Mouse (Mus musculus): ENCODE data around the gene Gm38655. TPM values are rescaled to one million over a fixed set of nuclear protein-coding genes. Genes with fewer than 3 reads are reported as not detected.
"Not testable (repeated sequence)": the region's sequence is repeated elsewhere in the genome, so short reads cannot be mapped to it uniquely, and the experiment has no call there.

The Gm38655 gene
- polyA plus RNA-seq (2016; fragmentation: Nextera tagmentation; extraction: Ambion mirVana), result not detected in 2 replicates

DNA sequence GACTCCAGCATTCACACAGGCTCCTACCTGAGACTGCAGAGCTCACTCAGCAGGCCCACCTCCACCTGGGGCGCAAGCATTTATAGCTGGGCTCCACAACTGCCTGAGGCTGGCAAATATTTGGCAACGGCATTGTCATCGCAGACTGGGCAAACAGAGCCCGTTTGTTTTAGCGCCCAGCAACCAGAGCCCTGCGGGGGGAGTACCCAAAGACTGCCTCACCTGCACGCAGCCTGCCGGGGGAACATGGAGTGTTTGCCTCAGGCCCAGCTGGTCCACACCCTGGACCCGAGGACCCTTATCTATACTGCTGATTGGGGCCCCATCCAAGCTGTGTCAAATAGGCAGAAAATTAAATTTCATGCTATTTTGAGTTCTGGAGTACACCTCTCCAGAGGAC, at the start of gene Gm38655:
Gene Gm38655, minus strand, starts transcription at position 61 of the 400 bp plus-strand sequence.
- Histone ChIP-seq H3K27ac (no peak within 1 kb of the TSS), H3K4me2 (replicated peaks) (no peak within 1 kb of the TSS), H3K9me3 (replicated peaks) (no peaks in the 10 kb centered on the region), H3K9ac (no peak within 1 kb of the TSS), H3K36me3 (no peaks in the 10 kb centered on the region), H3K27me3 (peaks cover 17% of the 10 kb centered on the region), H3K4me1 (no peaks in the 10 kb centered on the region), H3K4me3 (no peak within 1 kb of the TSS)
- no peak for ATAC-seq (ENCODE audit: low FRiP score)
- WGBS, result 65% methylated on average over 9 of the region's 9 CpGs

DNA sequence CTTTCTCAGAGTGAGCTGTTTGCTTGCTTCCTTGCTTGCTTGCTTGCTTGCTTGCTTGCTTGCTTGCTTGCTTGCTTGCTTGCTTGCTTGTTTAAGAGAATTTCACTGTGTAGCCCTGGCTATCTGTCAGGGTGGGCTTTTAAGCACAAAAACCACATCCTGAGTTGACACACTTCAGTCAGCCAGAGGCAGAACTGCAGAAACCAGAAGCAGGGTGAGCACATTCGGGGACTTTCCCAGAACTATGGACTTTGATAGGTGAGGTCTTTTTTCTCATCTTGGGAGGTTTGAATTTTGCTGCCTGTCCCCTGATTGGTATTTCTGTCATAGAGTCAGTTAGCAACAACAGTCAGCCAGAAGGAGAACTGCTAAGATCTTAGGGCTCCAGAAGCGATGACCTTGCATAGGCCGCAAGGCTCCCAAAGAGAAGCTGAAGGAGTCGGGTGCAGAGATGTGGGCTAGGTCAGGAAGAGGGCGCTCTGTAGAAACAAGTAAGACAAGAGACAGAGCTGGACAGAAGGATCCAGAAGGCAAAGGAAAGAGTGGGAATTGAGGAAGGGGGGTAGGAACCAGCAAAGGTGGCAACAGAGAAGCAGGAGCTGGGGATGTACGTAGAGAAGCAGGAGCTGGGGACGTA, 49.4 kb upstream of the Gm38655 start:
- H3K27me3 ChIP-seq, result no peaks in the 10 kb centered on the region
- no peak overlapping the region for H3K4me2 ChIP-seq (replicated peaks)
- peaks cover 44% of the 10 kb centered on the region for H3K36me3 ChIP-seq
- no peaks in the 10 kb centered on the region for H3K9me3 ChIP-seq (replicated peaks)
- 94% methylated on average over 7 of the region's 7 CpGs for WGBS
- H3K4me1 ChIP-seq, result peaks cover 18% of the 10 kb centered on the region
- H3K9ac ChIP-seq, result no peak overlapping the region; the same call in 1 of the 2 replicates
- H3K27ac ChIP-seq, result no peak overlapping the region
- no peak for ATAC-seq (ENCODE audit: low FRiP score)
- no peak overlapping the region for H3K4me3 ChIP-seq

DNA sequence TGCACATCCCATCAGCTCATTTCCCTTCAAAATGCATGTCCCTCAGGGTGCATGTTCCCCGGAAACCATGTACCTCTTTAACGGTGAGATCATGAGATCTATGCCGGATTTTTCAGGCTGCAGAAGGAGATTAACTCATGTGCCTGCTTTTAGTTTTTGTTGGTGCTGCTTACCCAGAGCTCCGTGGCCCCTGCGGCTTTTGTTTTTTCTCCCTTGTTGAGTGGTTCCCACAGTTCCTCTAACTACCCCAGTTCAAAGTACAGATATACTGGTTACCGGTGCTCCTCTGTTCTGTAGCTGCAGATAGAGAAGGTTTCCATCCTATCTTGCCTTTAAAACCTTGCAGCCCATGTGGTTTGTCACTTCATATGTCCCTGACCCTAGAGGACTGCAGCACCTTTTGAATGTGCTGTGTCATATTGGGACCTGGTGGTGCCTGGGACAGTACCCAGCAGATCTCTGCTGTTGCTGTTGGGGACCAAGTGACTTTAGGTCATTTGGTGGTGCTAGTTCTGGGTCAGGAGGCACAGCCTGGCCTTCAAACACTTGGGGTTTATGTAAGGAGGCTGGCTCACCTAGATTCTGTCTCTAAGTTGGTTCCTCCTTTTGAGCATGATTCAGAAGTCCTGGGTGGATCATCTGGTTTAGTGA, 47.8 kb upstream of the Gm38655 start:
- no peak for ATAC-seq (ENCODE audit: low FRiP score)
- no peaks in the 10 kb centered on the region for H3K9me3 ChIP-seq (replicated peaks)
- no peak overlapping the region for H3K27ac ChIP-seq
- no peaks in the 10 kb centered on the region for H3K27me3 ChIP-seq
- 0 out of 2 replicates have a peak overlapping the region, but pooled peaks have one; percentile 37 for H3K4me3 ChIP-seq
- H3K9ac ChIP-seq, result no peak overlapping the region
- 41% methylated on average over 6 of the region's 6 CpGs for WGBS
- peaks cover 39% of the 10 kb centered on the region for H3K36me3 ChIP-seq
- peaks cover 18% of the 10 kb centered on the region for H3K4me1 ChIP-seq
- peak overlapping the region; percentile 61 for H3K4me2 ChIP-seq (replicated peaks)

GRCm38 (mm10) chr17:25222504-25222940, 47.3 kb upstream of the Gm38655 start:
- Histone ChIP-seq H3K4me3 (peak overlapping the region; percentile 37), H3K4me1 (peaks cover 18% of the 10 kb centered on the region), H3K4me2 (replicated peaks) (peak overlapping the region; percentile 61), H3K36me3 (peaks cover 39% of the 10 kb centered on the region)
- H3K9me3 ChIP-seq (replicated peaks); H3K27me3 ChIP-seq; H3K9ac ChIP-seq; H3K27ac ChIP-seq: not testable (repeated sequence)
- WGBS, result 14% methylated on average over 14 of the region's 28 CpGs
- peak; percentile 80 for ATAC-seq (ENCODE audit: low FRiP score)

GRCm38 (mm10) chr17:25221821-25222503, 46.7 kb upstream of the Gm38655 start:
- Histone ChIP-seq H3K36me3 (peaks cover 36% of the 10 kb centered on the region; the same call in 1 of the 2 replicates), H3K27me3 (no peaks in the 10 kb centered on the region), H3K9ac (peak overlapping the region; percentile 46), H3K27ac (peak overlapping the region; percentile 66), H3K4me3 (peak overlapping the region; percentile 37), H3K4me1 (peaks cover 18% of the 10 kb centered on the region), H3K9me3 (replicated peaks) (no peaks in the 10 kb centered on the region), H3K4me2 (replicated peaks) (peak overlapping the region; percentile 61)
- peak; percentile 85 for ATAC-seq (ENCODE audit: low FRiP score)
- WGBS, result 3% methylated on average over 14 of the region's 30 CpGs

DNA sequence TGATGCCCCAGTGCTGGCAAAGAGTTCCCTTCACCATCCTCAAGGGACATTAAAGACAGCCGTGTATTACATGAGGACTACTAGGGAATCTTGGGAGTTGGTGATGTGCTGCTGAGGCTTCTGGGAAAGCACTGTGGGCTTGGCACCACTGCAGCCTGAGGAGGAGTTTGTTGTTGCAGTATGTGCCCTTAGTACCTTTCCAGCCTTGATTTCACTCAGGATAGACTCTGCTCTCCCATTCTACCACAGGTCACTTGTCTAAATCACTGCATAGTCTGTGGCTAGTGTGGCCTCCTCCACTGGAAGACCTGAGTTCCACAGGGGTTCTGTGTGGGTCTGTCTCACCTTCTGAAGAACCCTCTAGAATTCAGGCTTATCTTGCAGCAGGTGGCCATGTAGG, 45.5 kb upstream of the Gm38655 start:
- no peak for ATAC-seq (ENCODE audit: low FRiP score)
- H3K9me3 ChIP-seq (replicated peaks), result no peaks in the 10 kb centered on the region
- H3K9ac ChIP-seq, result no peak overlapping the region
- H3K27ac ChIP-seq, result no peak overlapping the region
- no peak overlapping the region for H3K4me3 ChIP-seq
- WGBS, result 86% methylated on average over 1 of the region's 1 CpGs
- no peaks in the 10 kb centered on the region for H3K27me3 ChIP-seq
- no peak overlapping the region for H3K4me2 ChIP-seq (replicated peaks)
- peaks cover 36% of the 10 kb centered on the region; the same call in 1 of the 2 replicates for H3K36me3 ChIP-seq
- H3K4me1 ChIP-seq, result peaks cover 18% of the 10 kb centered on the region

GRCm38 (mm10) chr17:25219492-25220295, 44.4 kb upstream of the Gm38655 start:
- H3K27me3 ChIP-seq, result no peaks in the 10 kb centered on the region
- H3K9me3 ChIP-seq (replicated peaks), result no peaks in the 10 kb centered on the region
- H3K4me3 ChIP-seq, result no peak overlapping the region
- H3K27ac ChIP-seq, result no peak overlapping the region
- peaks cover 40% of the 10 kb centered on the region for H3K36me3 ChIP-seq
- H3K9ac ChIP-seq, result no peak overlapping the region
- no peak for ATAC-seq (ENCODE audit: low FRiP score)
- no peak overlapping the region for H3K4me2 ChIP-seq (replicated peaks)
- peaks cover 18% of the 10 kb centered on the region for H3K4me1 ChIP-seq
- 93% methylated on average over 15 of the region's 15 CpGs for WGBS

- H3K36me3 ChIP-seq, result peaks cover 43% of the 10 kb centered on the region
- 90% methylated on average over 9 of the region's 9 CpGs for WGBS
These were observed 43.7 kb upstream of the Gm38655 start for GRCm38 (mm10) chr17:25218967-25219366.

GRCm38 (mm10) chr17:25215431-25215830, 40.2 kb upstream of the Gm38655 start:
- no peak for ATAC-seq (ENCODE audit: low FRiP score)
- no peak overlapping the region for H3K4me3 ChIP-seq

More at GRCm38 (mm10) chr17:25218967-25219366, 43.7 kb upstream of the Gm38655 start:
- no peak overlapping the region for H3K27ac ChIP-seq
- no peak for ATAC-seq (ENCODE audit: low FRiP score)
- H3K9me3 ChIP-seq (replicated peaks), result no peaks in the 10 kb centered on the region
- no peak overlapping the region for H3K4me3 ChIP-seq
- no peaks in the 10 kb centered on the region for H3K27me3 ChIP-seq
- H3K4me1 ChIP-seq, result peaks cover 18% of the 10 kb centered on the region
- no peak overlapping the region for H3K4me2 ChIP-seq (replicated peaks)
- no peak overlapping the region for H3K9ac ChIP-seq

GRCm38 (mm10) chr17:25211705-25212104, 36.4 kb upstream of the Gm38655 start:
- H3K27me3 ChIP-seq, result no peaks in the 10 kb centered on the region
- H3K9ac ChIP-seq, result no peak overlapping the region
- H3K4me1 ChIP-seq, result no peaks in the 10 kb centered on the region
- no peak for ATAC-seq (ENCODE audit: low FRiP score)
- H3K27ac ChIP-seq, result no peak overlapping the region
- no peak overlapping the region for H3K4me3 ChIP-seq
- H3K36me3 ChIP-seq, result peaks cover 89% of the 10 kb centered on the region
- H3K9me3 ChIP-seq (replicated peaks), result no peaks in the 10 kb centered on the region
- 92% methylated on average over 4 of the region's 4 CpGs for WGBS
- no peak overlapping the region for H3K4me2 ChIP-seq (replicated peaks)

More at GRCm38 (mm10) chr17:25215431-25215830, 40.2 kb upstream of the Gm38655 start:
- no peaks in the 10 kb centered on the region for H3K27me3 ChIP-seq
- H3K4me2 ChIP-seq (replicated peaks), result no peak overlapping the region
- 88% methylated on average over 3 of the region's 3 CpGs for WGBS
- peaks cover 72% of the 10 kb centered on the region for H3K36me3 ChIP-seq
- H3K4me1 ChIP-seq, result no peaks in the 10 kb centered on the region
- no peak overlapping the region for H3K9ac ChIP-seq
- no peaks in the 10 kb centered on the region for H3K9me3 ChIP-seq (replicated peaks)
- no peak overlapping the region for H3K27ac ChIP-seq

DNA sequence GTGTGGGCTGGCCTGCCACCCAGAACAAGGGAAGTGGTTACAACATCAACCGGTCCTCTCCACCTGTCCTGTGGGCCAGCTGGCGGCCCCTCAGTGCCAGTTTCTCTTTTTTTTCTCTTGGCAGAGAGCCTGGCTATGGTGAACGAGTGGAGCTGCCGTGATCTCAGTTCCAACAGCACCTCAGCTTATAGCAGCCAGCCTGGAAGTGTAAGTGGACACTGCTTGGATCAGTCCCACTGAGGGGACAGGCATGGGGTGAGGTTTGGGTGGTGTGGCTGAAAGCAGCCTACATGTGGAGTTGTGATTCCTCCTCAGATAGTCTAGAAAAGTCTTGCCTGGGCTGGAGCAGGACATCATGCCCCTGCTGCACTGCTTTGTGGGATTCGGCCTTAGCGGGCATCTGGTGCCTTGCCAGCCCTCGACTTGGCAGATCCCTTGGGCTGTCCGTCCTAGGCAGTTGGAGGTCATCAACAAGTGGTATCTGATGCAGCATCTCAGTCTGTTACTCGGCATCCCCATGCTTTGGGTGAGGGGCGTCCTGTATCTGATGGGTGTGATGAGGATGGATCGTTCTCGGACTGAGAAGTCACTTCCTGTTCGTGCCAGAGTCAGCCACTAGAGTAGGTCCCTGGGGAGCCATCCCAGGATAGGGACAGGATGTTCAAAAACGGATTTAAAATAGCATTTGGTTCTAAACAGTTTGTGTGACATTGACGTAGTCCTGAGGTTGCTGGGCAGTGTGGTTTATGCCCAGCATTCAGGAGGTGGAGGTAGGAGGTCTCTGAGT, 35.6 kb upstream of the Gm38655 start:
- Histone ChIP-seq H3K4me1 (no peaks in the 10 kb centered on the region), H3K4me2 (replicated peaks) (no peak overlapping the region), H3K9ac (no peak overlapping the region), H3K9me3 (replicated peaks) (no peaks in the 10 kb centered on the region), H3K4me3 (no peak overlapping the region), H3K36me3 (peaks cover 88% of the 10 kb centered on the region), H3K27me3 (no peaks in the 10 kb centered on the region), H3K27ac (no peak overlapping the region)
- 91% methylated on average over 15 of the region's 15 CpGs for WGBS
- ATAC-seq (ENCODE audit: low FRiP score), result no peak

Data from hindbrain, embryonic 12.5 days (tissue).